Mouse (Mus musculus): ENCODE measurements around the gene Prr23a2.

GRCm38 (mm10) chr9:98837537-98838074 is 18.7 kb upstream of the Prr23a2 start:
- no peak for TF ChIP-seq MAX (IDR thresholded peaks at IDR 0.05)
- no peak for TF ChIP-seq CTCF (IDR thresholded peaks at IDR 0.05; ENCODE audit: control insufficient read depth, insufficient read depth, insufficient read length)
- no peak for TF ChIP-seq USF1 (IDR thresholded peaks at IDR 0.05; ENCODE audit: low read depth)
- no peak for TF ChIP-seq CEBPB (IDR thresholded peaks at IDR 0.05; ENCODE audit: low read depth)
- TF ChIP-seq MYOG (IDR thresholded peaks at IDR 0.05; ENCODE audit: control insufficient read depth, extremely low read depth, insufficient read length): no peak
- TF ChIP-seq MYOD1 (IDR thresholded peaks at IDR 0.05; ENCODE audit: control insufficient read depth, insufficient read length, low read depth): no peak

Measured in C2C12 (cell line).